Mouse (Mus musculus) right cerebral cortex, postnatal 36 days (tissue): Measurements from ENCODE around the gene Mc1r.
"Not testable (repeated sequence)": the region's sequence is repeated elsewhere in the genome, so short reads cannot be mapped to it uniquely, and the experiment has no call there.

ENCODE experiments used
- DNase-seq, 2 experiments: peaks; one replicate each; pipeline ENCODE4 v3.0.0; 2022; ENCODE audit warnings: low spot score in 2 of 2, mixed read lengths in 1 of 2

The Mc1r gene

GRCm38 (mm10) chr8:123411781-123412327, 4.9 kb downstream of the Mc1r start:
- peak in 1 of 2 experiments; percentile 47 for DNase-seq

DNA sequence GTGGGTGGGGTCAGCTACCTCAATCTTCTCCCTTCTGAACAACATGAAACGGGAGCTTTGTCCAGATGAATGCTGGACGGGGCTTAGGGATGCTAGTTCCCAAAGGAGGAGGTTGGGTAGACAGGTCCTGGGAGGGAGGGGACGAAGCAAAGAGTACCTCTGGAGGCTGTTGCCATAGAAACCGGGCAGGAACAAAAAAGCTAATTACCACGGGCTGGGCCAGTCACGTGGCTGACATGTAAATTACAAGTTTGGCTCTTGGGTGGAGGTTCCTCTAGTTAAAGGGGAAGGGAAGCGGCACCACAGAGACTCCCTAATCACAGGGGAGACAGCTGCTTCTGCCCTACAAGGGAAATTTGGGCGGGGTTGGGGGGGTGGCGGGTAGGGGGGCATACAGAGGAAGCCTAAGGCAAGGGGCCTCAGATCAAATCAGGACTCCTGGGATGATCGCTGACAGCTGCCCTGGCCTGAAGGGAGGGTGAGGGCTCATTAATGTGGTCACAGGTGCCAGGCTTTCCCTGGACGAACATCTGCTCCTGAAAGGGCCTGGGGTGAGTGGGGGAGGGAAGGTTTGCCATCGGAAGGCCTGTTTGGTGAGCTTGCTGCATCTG, 5.8 kb downstream of the Mc1r start:
- DNase-seq: peak; percentile 83 to 89

DNA sequence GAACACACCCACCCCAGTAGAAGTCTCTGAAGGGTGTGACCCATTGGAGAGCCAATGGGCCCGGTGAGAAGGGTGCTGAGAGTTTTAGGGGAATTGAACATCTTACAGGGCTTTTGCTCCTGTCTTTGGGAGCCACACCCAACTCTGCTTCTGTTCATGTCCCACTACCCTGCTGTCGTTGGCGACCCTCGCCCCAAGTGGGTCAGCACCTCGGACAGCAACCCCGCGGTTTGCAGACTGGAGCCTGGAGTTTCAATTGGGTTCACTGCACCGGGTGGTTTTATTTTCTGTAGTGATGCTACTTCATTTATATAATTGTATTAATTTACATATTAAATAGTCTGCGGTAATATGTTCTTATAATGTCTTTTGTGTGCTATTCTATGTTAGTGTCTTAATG, 7.3 kb downstream of the Mc1r start:
- no peak for DNase-seq

DNA sequence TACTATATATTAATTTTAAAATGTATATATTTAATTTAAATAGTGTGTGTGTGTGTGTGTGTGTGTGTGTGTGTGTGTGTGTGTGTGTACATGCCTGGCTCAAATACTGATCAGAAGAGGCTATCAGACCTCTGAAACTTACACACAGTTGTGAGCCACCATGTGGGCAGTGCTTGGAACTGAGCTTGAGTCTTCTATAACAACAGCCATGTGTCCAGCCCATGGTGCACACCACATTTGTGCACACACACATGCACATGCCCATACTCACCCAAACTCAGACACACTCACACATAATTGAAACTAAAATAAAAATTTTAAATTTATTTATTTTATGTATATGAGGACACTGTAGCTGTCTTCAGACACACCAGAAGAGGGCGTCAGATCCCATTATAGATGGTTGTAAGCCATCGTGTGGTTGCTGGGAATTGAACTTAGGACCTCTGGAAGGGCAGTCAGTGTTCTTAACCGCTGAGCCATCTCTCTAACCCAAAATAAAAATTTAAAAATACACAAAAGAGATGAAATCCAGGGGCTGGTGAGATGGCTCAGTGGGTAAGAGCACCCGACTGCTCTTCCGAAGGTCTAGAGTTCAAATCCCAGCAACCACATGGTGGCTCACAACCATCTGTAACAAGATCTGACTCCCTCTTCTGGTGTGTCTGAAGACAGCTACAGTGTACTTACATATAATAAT, 8.2 kb downstream of the Mc1r start:
- DNase-seq: not testable (repeated sequence)

- no peak for DNase-seq
Observed at GRCm38 (mm10) chr8:123415967-123416943, 9.3 kb downstream of the Mc1r start.

DNA sequence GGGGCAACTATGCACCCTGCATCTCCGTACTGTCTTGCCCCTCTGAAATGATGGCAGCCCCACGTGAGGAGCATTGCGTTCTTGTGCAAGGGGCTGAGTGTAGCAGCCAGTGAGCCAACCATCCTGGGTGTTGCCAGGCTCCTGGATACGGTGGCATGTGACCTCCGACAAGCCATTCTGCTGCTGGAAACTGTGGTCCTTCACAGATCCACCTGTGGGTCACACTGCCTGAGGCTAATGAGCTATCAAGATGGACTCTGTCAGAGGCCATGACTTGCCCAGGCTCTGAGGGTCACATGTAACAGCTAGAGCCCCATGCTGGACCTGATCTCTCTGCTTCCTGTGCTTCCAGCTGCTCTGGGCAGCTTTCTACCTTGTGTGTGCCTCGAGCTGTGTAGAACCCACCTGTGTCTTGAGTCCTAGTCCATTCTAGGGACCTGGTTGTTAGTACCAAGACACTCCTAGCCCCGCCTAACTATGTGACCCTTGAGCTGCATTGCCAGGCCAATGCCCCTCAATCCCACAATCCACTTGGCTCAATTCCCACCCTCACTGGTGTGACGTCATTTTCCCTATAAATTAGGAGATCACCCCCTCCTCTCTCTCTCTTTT, 10.1 kb downstream of the Mc1r start:
- DNase-seq: no peak

DNA sequence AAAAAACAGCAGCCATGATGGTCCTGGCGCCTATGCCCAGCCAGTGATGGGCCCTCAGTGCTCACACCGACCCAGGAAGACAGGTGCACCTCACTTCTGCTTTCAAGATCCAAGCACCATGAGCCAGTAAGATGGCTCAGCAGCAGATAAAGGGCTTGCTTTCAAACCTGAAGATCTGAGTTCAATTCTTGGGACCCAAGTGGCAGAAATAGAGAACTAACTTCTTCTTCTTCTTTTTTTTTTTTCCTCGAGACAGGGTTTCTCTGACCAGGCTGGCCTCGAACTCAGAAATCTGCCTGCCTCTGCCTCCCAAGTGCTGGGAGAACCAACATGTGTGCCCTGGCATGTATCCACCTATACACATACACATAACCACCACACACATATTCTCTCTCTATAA, 12.8 kb downstream of the Mc1r start:
- no peak for DNase-seq

GRCm38 (mm10) chr8:123420525-123421281, 13.8 kb downstream of the Mc1r start:
- no peak for DNase-seq

DNA sequence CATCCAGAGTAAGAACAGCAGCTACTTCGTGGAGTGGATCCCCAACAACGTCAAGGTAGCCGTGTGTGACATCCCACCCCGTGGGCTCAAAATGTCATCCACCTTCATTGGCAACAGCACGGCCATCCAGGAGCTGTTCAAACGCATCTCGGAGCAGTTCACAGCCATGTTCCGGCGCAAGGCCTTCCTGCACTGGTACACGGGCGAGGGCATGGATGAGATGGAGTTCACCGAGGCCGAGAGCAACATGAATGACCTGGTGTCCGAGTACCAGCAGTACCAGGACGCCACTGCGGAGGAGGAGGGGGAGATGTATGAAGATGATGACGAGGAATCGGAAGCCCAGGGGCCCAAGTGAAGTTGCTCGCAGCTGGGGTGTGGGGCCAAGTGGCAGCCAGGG, 14.4 kb downstream of the Mc1r start:
- no peak for DNase-seq

DNA sequence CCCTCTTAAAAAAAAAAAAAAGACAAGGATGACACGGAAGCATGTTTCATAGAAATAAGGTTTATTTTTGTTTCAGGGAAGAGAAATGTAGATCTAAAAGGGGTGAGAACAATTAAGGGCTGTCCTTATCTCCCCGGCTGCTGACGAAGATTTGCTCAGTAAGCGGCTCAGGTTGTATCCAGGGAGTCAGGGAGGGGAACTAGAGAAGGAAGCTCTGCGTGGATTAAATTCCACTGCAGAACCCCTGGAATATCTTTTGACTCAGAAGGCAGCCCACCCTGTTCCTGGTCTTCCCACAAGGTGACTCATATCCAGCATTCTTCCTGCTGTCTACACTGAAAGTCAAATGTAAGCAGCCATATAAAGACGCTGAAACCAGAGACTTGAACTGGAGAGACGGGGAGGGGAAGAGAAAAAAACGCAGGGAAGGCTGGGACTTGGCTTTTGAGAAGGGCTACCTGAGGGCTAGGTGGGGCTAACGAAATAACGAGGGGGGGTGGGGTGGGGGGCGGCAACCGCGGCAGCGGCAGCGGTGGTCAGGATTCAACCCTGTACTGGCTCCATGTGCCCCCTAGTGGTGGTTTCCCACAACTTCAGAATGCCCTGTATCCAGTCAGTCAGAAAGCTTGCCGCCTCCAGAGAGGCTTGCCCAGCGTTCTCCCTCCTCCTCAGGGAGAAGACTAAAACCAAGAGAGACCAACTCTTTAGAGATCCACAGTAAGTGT, 15.3 kb downstream of the Mc1r start:
- peak; percentile 76 to 80 for DNase-seq

GRCm38 (mm10) chr8:123422781-123423159, 15.9 kb downstream of the Mc1r start:
- no peak for DNase-seq

DNA sequence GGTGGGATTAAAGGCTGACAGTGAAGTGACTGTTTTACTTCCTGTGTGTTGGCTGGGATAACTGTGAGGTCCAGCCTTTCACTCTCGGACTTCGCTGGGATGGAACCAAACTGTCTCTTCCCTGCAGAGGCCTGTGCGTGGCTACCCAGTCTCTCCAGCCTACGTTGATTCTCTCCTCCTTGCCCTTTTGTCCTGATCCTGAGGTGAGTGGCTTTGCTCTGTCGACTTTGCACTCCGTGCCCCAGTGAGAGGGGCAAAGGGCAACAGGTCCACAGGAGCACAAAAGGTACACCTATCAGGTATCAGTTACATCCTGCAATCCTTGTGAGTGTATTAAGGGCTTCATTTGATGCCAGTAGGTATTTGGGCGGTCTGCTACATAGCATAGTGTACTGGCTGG, 16.5 kb downstream of the Mc1r start, which contains the start of gene Def8:
Def8 (plus strand) TSS at position 87 of the 400 bp plus-strand sequence.
- DNase-seq: no peak

DNA sequence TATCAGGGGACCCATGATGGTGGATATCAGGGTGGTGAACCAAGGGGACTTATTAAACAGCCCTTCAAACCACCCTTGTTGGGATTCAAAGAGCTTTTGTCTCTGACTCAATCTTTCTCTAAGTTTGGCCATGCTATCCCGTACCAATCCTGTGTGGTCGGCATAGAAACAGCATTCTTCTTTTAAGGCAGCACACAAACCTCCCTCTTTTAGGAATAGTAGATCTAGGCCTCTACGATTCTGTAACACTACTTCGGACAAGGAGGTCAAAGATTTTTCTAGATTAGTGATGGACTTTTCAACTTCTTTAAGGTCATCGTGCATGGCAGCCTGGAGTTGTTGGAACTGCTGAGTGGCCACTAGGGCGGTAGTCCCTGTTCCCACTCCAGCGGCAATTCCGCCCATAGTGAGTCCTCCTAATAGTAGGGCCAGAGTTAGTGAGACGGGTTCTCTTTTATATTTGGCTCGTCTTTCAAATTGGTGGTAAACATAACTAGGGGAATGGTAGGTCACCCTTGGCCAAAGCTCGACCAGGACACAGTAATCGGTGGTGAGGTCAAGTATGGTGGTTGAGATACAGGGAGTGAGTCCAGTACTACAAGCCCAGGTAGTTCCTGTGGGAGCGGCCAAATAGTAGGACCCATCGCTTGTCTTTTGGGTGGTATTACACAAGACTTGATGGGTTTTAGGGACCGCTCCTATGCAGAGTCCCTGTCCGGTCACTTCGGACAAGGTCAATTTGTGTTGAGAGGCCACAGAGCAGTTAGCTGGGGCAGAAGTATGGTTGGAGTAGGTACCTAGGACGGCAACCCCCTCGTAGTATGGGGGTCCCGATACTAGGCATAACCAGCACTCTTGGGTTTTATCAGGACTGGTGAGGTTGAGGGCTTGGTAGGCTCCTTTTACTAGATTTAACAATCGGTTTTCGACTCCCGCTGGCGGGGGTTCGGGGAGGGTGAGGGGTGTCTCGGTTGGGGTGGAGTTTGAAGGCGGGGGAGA, 19.9 kb downstream of the Mc1r start:
- no peak for DNase-seq

DNA sequence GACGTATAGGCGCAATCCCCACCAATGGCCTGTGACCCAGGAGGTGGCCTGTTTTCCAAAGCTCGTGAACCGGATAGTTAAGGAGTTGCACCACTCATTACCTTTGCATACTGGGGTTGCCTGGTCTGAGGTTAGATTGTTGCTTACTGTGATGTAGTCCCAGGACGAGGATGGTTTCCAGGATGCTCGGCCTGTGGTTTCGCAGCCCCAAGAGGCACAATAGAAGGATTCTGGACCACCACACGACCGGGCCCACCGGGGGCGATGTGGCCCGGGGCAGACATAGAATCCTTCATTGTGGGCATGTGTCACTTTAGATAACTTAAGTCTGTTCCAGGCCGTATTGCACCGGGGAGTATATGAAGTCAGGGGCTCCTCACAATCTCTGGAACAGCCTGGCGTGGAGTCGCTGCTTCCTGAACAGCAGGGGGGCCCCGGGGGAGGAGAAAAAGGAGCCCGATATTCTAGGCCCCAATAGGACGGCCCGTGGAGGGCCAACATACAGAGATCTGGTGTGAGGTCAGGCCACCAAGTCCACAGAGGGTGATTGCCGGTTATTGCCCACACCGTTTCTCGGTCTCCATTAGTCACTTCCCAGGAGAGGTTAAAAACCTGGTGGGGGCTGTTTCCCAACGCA, 20.9 kb downstream of the Mc1r start:
- DNase-seq: no peak

- DNase-seq: no peak
Observed at GRCm38 (mm10) chr8:123428343-123428893, 21.5 kb downstream of the Mc1r start.

- DNase-seq: no peak
Observed at GRCm38 (mm10) chr8:123428939-123429721, 22.2 kb downstream of the Mc1r start.

- DNase-seq: not testable (repeated sequence)
Observed at GRCm38 (mm10) chr8:123429722-123430013, 22.8 kb downstream of the Mc1r start.
